Mouse (Mus musculus): ENCODE data around the gene Zcchc24. TPM values are rescaled to one million over a fixed set of nuclear protein-coding genes. Genes with fewer than 3 reads are reported as not detected.

The Zcchc24 gene
- polyA plus RNA-seq (2015; fragmentation: Nextera tagmentation; extraction: Ambion mirVana): 19.2 and 19.6 TPM in 2 replicates

GRCm38 (mm10) chr14:25768915-25769625, at the start of gene Zcchc24:
Gene Zcchc24 (minus strand): TSS chr14:25769039.

GRCm38 (mm10) chr14:25693888-25694568, 74.8 kb downstream of the Zcchc24 start, which contains the start of gene Ppif:
Gene Ppif (plus strand): TSS chr14:25694154.

Other genes with a start within 250 kb of the Zcchc24 start
- 12.9 and 13.3 TPM in 2 replicates for gene Ppif, start 74.9 kb downstream of the Zcchc24 start, polyA plus RNA-seq (2015; fragmentation: Nextera tagmentation; extraction: Ambion mirVana)
- gene Anxa11, start 73.1 kb upstream of the Zcchc24 start, polyA plus RNA-seq (2015; fragmentation: Nextera tagmentation; extraction: Ambion mirVana): 30.5 and 33.0 TPM in 2 replicates
- 7.1 and 9.6 TPM in 2 replicates for gene Plac9a, start 134.1 kb upstream of the Zcchc24 start, polyA plus RNA-seq (2015; fragmentation: Nextera tagmentation; extraction: Ambion mirVana)
- gene Tmem254a, start 158.6 kb upstream of the Zcchc24 start, polyA plus RNA-seq (2015; fragmentation: Nextera tagmentation; extraction: Ambion mirVana): 2.7 and 3.7 TPM in 2 replicates
- not detected in 2 replicates for gene Cphx1, start 169.3 kb upstream of the Zcchc24 start, polyA plus RNA-seq (2015; fragmentation: Nextera tagmentation; extraction: Ambion mirVana)
- 1.3 and 2.0 TPM in 2 replicates for gene Duxbl1, start 209.5 kb upstream of the Zcchc24 start, polyA plus RNA-seq (2015; fragmentation: Nextera tagmentation; extraction: Ambion mirVana)